Mouse (Mus musculus) lung, postnatal 0 days (tissue): ENCODE results near the gene Ffar3.

ENCODE experiments used
- CTCF ChIP-seq: IDR thresholded peaks from 2 replicates; pipeline ENCODE4 v1.5.1; 2016; ENCODE audit warnings: antibody characterized with exemption, mild to moderate bottlenecking
- EP300 ChIP-seq: IDR thresholded peaks from 2 replicates; pipeline ENCODE4 v1.6.1; 2016; ENCODE audit warnings: antibody characterized with exemption, mild to moderate bottlenecking, control low read depth

DNA sequence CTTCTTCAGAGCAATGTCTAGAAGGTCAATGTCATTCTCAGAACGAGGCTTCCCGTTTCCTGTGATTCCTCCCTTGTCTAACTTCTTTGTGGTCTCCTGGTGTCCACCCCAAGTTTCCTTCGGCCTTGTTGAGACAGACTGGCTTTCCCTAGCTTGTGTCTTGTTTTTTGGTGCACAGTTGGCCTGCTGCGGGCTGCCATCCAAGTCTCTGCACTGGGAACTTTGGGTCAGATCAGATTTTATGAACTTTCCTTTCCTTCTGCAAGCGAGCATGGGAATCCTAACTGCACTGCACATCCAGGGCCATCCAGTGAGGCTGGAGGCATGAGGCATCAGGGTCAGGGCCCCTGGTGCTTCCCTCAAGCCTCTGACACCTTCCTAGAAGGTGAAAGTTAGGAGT, 34.4 kb downstream of the Ffar3 start:
- TF ChIP-seq EP300, result no peak
- TF ChIP-seq CTCF, result no peak
